Mouse (Mus musculus): ENCODE results near the gene Nostrin.

DNA sequence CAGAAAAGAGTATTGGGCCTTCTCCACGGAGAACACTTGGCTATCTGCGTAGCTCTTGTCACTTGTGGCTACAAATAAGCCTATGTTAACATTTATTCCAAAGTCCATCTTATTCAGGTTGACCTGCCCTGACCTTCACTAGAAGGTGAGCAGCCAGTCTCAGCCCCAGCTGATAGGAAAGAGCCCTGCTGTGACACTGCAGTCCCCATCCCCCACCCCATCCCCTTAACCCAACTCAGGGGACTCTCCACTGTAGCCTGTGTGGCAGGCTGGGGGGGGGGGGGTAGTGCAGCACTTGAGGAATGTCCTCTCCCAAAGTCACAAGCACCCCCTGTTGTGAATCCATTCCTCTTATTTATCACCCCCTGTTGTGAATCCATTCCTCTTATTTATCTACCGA lies 3.6 kb upstream of the Nostrin start:
- no peak for TF ChIP-seq CTCF (IDR thresholded peaks at IDR 0.05; ENCODE audit: borderline replicate concordance, insufficient read depth, low read length)
- no peak for TF ChIP-seq POLR2A (IDR thresholded peaks at IDR 0.05; ENCODE audit: low read depth, low read length)
